Mouse (Mus musculus) left cerebral cortex, postnatal 25 days (tissue): ENCODE data around the gene Smc1b. TPM values are rescaled to one million over a fixed set of nuclear protein-coding genes. Genes with fewer than 3 reads are reported as not detected.
A peak's percentile ranks its signal among the peaks of the same experiment; 100 is the strongest.
"Not testable (repeated sequence)": the region's sequence is repeated elsewhere in the genome, so short reads cannot be mapped to it uniquely, and the experiment has no call there.

Experiments used
- DNase-seq, 2 experiments: peaks; one replicate each; pipeline ENCODE4 v3.0.0; 2022; ENCODE audit warnings: low spot score in 2 of 2, mixed read lengths in 1 of 2
- intact Hi-C: fragments of 180-260 bp; cut with DNase I; formaldehyde crosslinking; loops from one replicate; pipeline ENCODE4 v1.15.1; 2025
- total RNA-seq, 2 experiments: library from RNA; stranded (reverse); gene quantifications; 2 replicates each; pipeline ENCODE4 v1.2.3; 2021

Smc1b gene
- total RNA-seq, 2 experiments from 2014 or later, result not detected

GRCm38 (mm10) chr15:85031866-85032265 lies 99.9 kb downstream of the Smc1b start:
- no peak for DNase-seq
- intact Hi-C loops, result no loop called here

- intact Hi-C loops, DNase-seq: not testable (repeated sequence)
Observed at GRCm38 (mm10) chr15:85030643-85031042, 101.1 kb downstream of the Smc1b start.

- intact Hi-C loops, DNase-seq: not testable (repeated sequence)
Observed at GRCm38 (mm10) chr15:85028648-85029047, 103.1 kb downstream of the Smc1b start, which contains the start of gene Fam118a. Gene Fam118a, plus strand, starts transcription at chr15:85028948.

GRCm38 (mm10) chr15:85027740-85028139 lies 104.0 kb downstream of the Smc1b start:
- no peak for DNase-seq
- intact Hi-C loops, result no loop called here

GRCm38 (mm10) chr15:85026197-85026596 lies 105.6 kb downstream of the Smc1b start:
- intact Hi-C loops, result no loop called here
- no peak for DNase-seq

GRCm38 (mm10) chr15:85022211-85022610 lies 109.6 kb downstream of the Smc1b start:
- DNase-seq, result no peak
- intact Hi-C loops, result no loop called here

GRCm38 (mm10) chr15:85016951-85017664 lies 114.7 kb downstream of the Smc1b start, which contains the start of gene Upk3a:
Gene Upk3a, plus strand, starts transcription at chr15:85017141.
- intact Hi-C loops, result loop anchor here (1.0 kb wide), 1 partner anchor 16 kb away; no protein-coding TSS in a partner anchor
- no peak for DNase-seq

- DNase-seq, result peak; percentile 60 to 91
- intact Hi-C loops, result loop anchor here (1.0 kb wide), 1 partner anchor 14 kb away; no protein-coding TSS in a partner anchor
Observed at GRCm38 (mm10) chr15:85015771-85016170, 116.0 kb downstream of the Smc1b start.

Other genes starting within 250 kb of the Smc1b start
- gene Gm29666, start 211.9 kb downstream of the Smc1b start, total RNA-seq, result 1 to 10 TPM; 1.1 to 1.2 TPM
- 10 to 100 TPM; 32.5 to 34.5 TPM for gene Nup50, start 208.6 kb downstream of the Smc1b start, total RNA-seq
- gene 5031439G07Rik, start 143.4 kb downstream of the Smc1b start, total RNA-seq, result 10 to 100 TPM; 77.7 to 82.7 TPM
- not detected for gene Upk3a, start 114.8 kb downstream of the Smc1b start, total RNA-seq
- 10 to 100 TPM; 22.7 to 23.5 TPM for gene Fam118a, start 103.0 kb downstream of the Smc1b start, total RNA-seq
- gene Ribc2, start 114 bp upstream of the Smc1b start, total RNA-seq, result not detected
- gene Fbln1, start 74.0 kb upstream of the Smc1b start, total RNA-seq, result 10 to 100 TPM; 10.3 to 10.8 TPM
- gene Atxn10, start 204.3 kb upstream of the Smc1b start, total RNA-seq, result 100 to 1,000 TPM; 267 to 268 TPM